Mouse (Mus musculus) embryonic facial prominence, embryonic 11.5 days (tissue): ENCODE measurements at regions not wholly inside any gene's neighbourhood (a gene's known extent, or its start where the extent isn't known, plus 50 kb on each side); places are given as distances from the start of the nearest gene placed in this dataset.

Experiments used
- ATAC-seq: fragments of 200-750 bp; cut with Nextera tagmentation; replicated peaks from 2 replicates; pipeline ENCODE4 v1.8.0; 2017; ENCODE audit warnings: low read depth; ENCODE audit not compliant: insufficient number of reproducible peaks, low FRiP score, low TSS enrichment
- DNase-seq: peaks from one replicate; pipeline ENCODE4 v3.0.0-alpha.2; 2015; ENCODE audit warnings: low spot score
- H3K27ac ChIP-seq: fragments of 300-500 bp; sonication (generic); replicated peaks from 2 replicates; pipeline ENCODE4 v1.5.1; 2014; ENCODE audit warnings: mild to moderate bottlenecking, low read depth, low read length, control low read depth
- H3K27me3 ChIP-seq: fragments of 300-500 bp; sonication (generic); 2 replicates; pipeline ENCODE4 v1.6.1; 2014; ENCODE audit warnings: mild to moderate bottlenecking, low read length, moderate library complexity, mixed read lengths; ENCODE audit not compliant: control insufficient read depth, insufficient read depth
- H3K36me3 ChIP-seq: fragments of 300-500 bp; sonication (generic); replicated peaks from 2 replicates; pipeline ENCODE4 v1.6.1; 2014; ENCODE audit warnings: low read depth, mild to moderate bottlenecking, low read length, moderate library complexity, mixed read lengths; ENCODE audit not compliant: control insufficient read depth, insufficient read depth
- H3K4me1 ChIP-seq: fragments of 300-500 bp; sonication (generic); 2 replicates; pipeline ENCODE4 v1.6.1; 2014; ENCODE audit warnings: low read length, mixed read lengths; ENCODE audit not compliant: control insufficient read depth, insufficient read depth
- H3K4me2 ChIP-seq: fragments of 300-500 bp; sonication (generic); 2 replicates; pipeline ENCODE4 v1.6.1; 2014; ENCODE audit warnings: low read depth, mild to moderate bottlenecking, control low read depth, low read length, moderate library complexity
- H3K4me3 ChIP-seq: fragments of 300-500 bp; sonication (generic); 2 replicates; pipeline ENCODE4 v1.5.1; 2014; ENCODE audit warnings: low read depth, low read length, control low read depth
- H3K9ac ChIP-seq: fragments of 300-500 bp; sonication (generic); replicated peaks from 2 replicates; pipeline ENCODE4 v1.6.1; 2014; ENCODE audit warnings: mild to moderate bottlenecking, control low read depth, low read length
- H3K9me3 ChIP-seq: fragments of 300-500 bp; sonication (generic); replicated peaks from 2 replicates; pipeline ENCODE4 v1.6.1; 2016; ENCODE audit warnings: mild to moderate bottlenecking, low read length, inconsistent platforms, mixed read lengths; ENCODE audit not compliant: control insufficient read depth
- WGBS: fragments of 180-500 bp; shearing (Covaris S2); extraction: QIAGEN DNeasy Blood & Tissue Kit; methylation state at CpG from one replicate; pipeline ENCODE4 v1.1.7; 2014; 5-methylcytosine and 5-hydroxymethylcytosine counted together

DNA sequence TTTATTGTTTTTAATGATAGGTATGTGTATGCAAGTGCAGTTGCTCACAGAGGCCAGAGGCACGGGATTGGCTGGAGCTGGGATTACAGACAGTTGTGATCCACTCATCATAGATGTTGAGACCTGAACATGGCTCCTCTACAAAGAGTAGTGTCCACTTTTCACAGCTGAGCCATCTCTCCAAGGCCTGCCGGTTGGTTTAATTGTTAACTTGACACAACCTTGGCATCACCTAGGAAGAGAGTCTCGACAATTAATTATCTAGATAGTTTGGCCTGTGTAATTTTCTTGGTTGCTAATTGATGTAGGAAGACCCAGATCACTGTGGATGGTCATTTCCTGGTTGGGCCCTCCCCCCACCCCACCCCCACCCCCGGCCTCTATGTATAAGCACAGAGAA is 111.1 kb upstream of the Kit start:
- H3K9ac ChIP-seq, result no peak overlapping the region
- H3K36me3 ChIP-seq, result no peaks in the 10 kb centered on the region
- H3K27ac ChIP-seq, result no peak overlapping the region
- 85% methylated on average over 4 of the region's 4 CpGs for WGBS
- ATAC-seq (no peak), DNase-seq (no peak)
- H3K27me3 ChIP-seq, result no peaks in the 10 kb centered on the region
- H3K4me1 ChIP-seq, result no peaks in the 10 kb centered on the region
- H3K4me3 ChIP-seq, result no peak overlapping the region
- H3K4me2 ChIP-seq, result no peak overlapping the region
- H3K9me3 ChIP-seq, result no peaks in the 10 kb centered on the region

- WGBS, result 79% methylated on average over 7 of the region's 7 CpGs
- no peak overlapping the region for H3K9ac ChIP-seq
- no peak overlapping the region for H3K27ac ChIP-seq
- no peaks in the 10 kb centered on the region for H3K9me3 ChIP-seq
- ATAC-seq (no peak), DNase-seq (no peak)
- no peak overlapping the region for H3K4me3 ChIP-seq
- H3K27me3 ChIP-seq, result no peaks in the 10 kb centered on the region
- no peaks in the 10 kb centered on the region for H3K4me1 ChIP-seq
- no peak overlapping the region for H3K4me2 ChIP-seq
- no peaks in the 10 kb centered on the region for H3K36me3 ChIP-seq
Measured at GRCm38 (mm10) chr5:75465701-75466100, 109.0 kb upstream of the Kit start.

GRCm38 (mm10) chr5:75466941-75467340 is 107.8 kb upstream of the Kit start:
- Histone ChIP-seq H3K36me3 (no peaks in the 10 kb centered on the region), H3K27ac (no peak overlapping the region), H3K4me3 (no peak overlapping the region), H3K9ac (no peak overlapping the region), H3K4me2 (no peak overlapping the region), H3K4me1 (no peaks in the 10 kb centered on the region), H3K27me3 (no peaks in the 10 kb centered on the region), H3K9me3 (no peaks in the 10 kb centered on the region)
- 76% methylated on average over 4 of the region's 4 CpGs for WGBS
- DNase-seq, result no peak
- no peak for ATAC-seq

DNA sequence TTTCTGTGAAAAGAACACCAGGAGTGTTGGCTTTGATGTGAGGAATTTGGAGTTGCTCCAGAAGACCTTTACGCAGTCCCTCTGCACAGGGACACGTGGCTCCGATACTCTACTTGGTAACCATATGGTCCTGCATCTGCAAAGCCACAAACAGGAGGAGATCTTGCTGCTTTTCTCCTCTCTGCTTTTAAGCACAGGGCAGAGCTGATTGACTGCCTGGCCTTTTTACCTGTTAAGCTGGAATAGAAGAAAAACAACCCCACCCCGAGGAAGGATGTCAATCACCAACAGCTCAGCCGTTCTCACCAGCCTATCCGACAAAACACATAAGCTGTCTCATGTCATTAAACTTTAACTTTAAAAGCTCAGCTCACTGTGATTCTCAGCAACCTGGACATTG is 106.8 kb upstream of the Kit start:
- no peak overlapping the region for H3K4me2 ChIP-seq
- no peak overlapping the region for H3K27ac ChIP-seq
- no peaks in the 10 kb centered on the region for H3K9me3 ChIP-seq
- no peaks in the 10 kb centered on the region for H3K36me3 ChIP-seq
- WGBS, result 36% methylated on average over 6 of the region's 6 CpGs
- H3K9ac ChIP-seq, result no peak overlapping the region
- H3K4me1 ChIP-seq, result no peaks in the 10 kb centered on the region
- H3K27me3 ChIP-seq, result no peaks in the 10 kb centered on the region
- H3K4me3 ChIP-seq, result no peak overlapping the region
- ATAC-seq, result no peak
- no peak for DNase-seq

DNA sequence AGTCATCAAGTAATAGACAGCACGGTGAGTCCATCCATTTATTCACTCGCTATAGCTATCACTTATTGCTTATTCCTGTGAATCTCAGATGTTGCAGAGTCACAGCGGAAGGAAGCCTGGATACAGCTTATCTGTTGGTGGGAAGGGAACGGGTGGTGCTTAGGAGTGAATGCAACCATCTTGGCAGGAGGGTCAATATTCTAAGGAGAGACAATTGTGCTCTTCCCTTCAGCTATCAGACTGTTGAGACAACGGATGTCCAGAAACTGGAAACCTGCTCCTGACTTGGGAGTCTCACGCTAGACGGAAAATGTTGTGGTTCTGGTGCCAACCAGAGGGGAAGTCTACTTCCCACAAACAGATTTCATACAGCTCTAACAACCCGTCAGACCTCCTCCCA is 103.7 kb upstream of the Kit start:
- H3K4me3 ChIP-seq, result no peak overlapping the region
- H3K4me2 ChIP-seq, result no peak overlapping the region
- H3K27ac ChIP-seq, result no peak overlapping the region
- ATAC-seq, result no peak
- H3K27me3 ChIP-seq, result no peaks in the 10 kb centered on the region
- H3K36me3 ChIP-seq, result no peaks in the 10 kb centered on the region
- no peak for DNase-seq
- WGBS, result 90% methylated on average over 8 of the region's 8 CpGs
- no peaks in the 10 kb centered on the region for H3K4me1 ChIP-seq
- H3K9me3 ChIP-seq, result no peaks in the 10 kb centered on the region
- H3K9ac ChIP-seq, result no peak overlapping the region

GRCm38 (mm10) chr5:75472484-75472883 is 102.2 kb upstream of the Kit start:
- DNase-seq (no peak), ATAC-seq (no peak)
- no peak overlapping the region for H3K27ac ChIP-seq
- no peak overlapping the region for H3K9ac ChIP-seq
- H3K4me3 ChIP-seq, result no peak overlapping the region
- no peaks in the 10 kb centered on the region for H3K4me1 ChIP-seq
- no peak overlapping the region for H3K4me2 ChIP-seq
- H3K9me3 ChIP-seq, result no peaks in the 10 kb centered on the region
- WGBS, result 47% methylated on average over 3 of the region's 3 CpGs
- H3K27me3 ChIP-seq, result no peaks in the 10 kb centered on the region
- H3K36me3 ChIP-seq, result no peaks in the 10 kb centered on the region

DNA sequence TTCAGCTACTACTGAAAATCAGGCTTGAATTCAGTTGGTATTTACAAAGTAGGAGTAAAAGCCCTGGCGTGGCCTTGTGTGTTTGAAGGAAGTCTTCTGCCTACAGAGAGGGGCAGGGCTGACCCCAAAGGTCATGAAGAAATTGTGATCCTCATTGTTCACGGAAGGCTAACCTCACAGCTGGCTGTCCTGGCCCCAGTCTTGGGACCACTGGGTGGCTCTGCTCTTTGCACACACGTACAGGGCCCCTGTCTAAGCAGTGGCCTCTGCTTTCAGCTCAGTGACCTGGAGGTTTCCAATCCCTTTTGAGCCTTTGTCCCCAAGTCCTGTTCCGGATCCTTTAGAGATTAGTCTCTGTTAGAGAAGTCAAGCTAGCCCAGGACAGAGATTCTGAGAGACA is 99.3 kb upstream of the Kit start:
- Histone ChIP-seq H3K4me1 (no peaks in the 10 kb centered on the region), H3K4me2 (no peak overlapping the region), H3K27ac (no peak overlapping the region), H3K9me3 (no peaks in the 10 kb centered on the region), H3K9ac (no peak overlapping the region), H3K27me3 (no peaks in the 10 kb centered on the region), H3K4me3 (no peak overlapping the region), H3K36me3 (no peaks in the 10 kb centered on the region)
- ATAC-seq (no peak), DNase-seq (no peak)
- WGBS, result 16% methylated on average over 4 of the region's 4 CpGs

GRCm38 (mm10) chr5:75478499-75478898 is 96.2 kb upstream of the Kit start:
- 13% methylated on average over 1 of the region's 1 CpGs for WGBS
- no peak overlapping the region for H3K4me2 ChIP-seq
- H3K4me1 ChIP-seq, result peaks cover 4% of the 10 kb centered on the region; the same call in 1 of the 2 replicates
- H3K4me3 ChIP-seq, result no peak overlapping the region
- H3K36me3 ChIP-seq, result no peaks in the 10 kb centered on the region
- DNase-seq (no peak), ATAC-seq (no peak)
- H3K27ac ChIP-seq, result no peak overlapping the region
- H3K9me3 ChIP-seq, result no peaks in the 10 kb centered on the region
- H3K27me3 ChIP-seq, result no peaks in the 10 kb centered on the region
- H3K9ac ChIP-seq, result no peak overlapping the region
